Mouse (Mus musculus) spleen, adult 12 weeks (tissue): Measurements from ENCODE around the gene Agpat4.
"Not testable (repeated sequence)": the region's sequence is repeated elsewhere in the genome, so short reads cannot be mapped to it uniquely, and the experiment has no call there.

Source experiments
- DNase-seq: peaks from one replicate; pipeline ENCODE4 v3.0.0; 2022; ENCODE audit warnings: low spot score

The Agpat4 gene

GRCm38 (mm10) chr17:12122262-12122661 is 3.8 kb downstream of the Agpat4 start:
- DNase-seq = not testable (repeated sequence)

- no peak for DNase-seq
Measured at GRCm38 (mm10) chr17:12123168-12123567, 4.7 kb downstream of the Agpat4 start.

GRCm38 (mm10) chr17:12127056-12127455 is 8.6 kb downstream of the Agpat4 start:
- no peak for DNase-seq

- no peak for DNase-seq
Measured at GRCm38 (mm10) chr17:12128976-12129375, 10.5 kb downstream of the Agpat4 start.

GRCm38 (mm10) chr17:12131171-12131570 is 12.7 kb downstream of the Agpat4 start:
- no peak for DNase-seq

- DNase-seq = no peak
Measured at GRCm38 (mm10) chr17:12131581-12131980, 13.1 kb downstream of the Agpat4 start.

- no peak for DNase-seq
Measured at GRCm38 (mm10) chr17:12132904-12133303, 14.4 kb downstream of the Agpat4 start.

GRCm38 (mm10) chr17:12133985-12134384 is 15.5 kb downstream of the Agpat4 start:
- DNase-seq = no peak

GRCm38 (mm10) chr17:12134975-12135633 is 16.6 kb downstream of the Agpat4 start:
- DNase-seq = no peak

- DNase-seq = no peak
Measured at GRCm38 (mm10) chr17:12138355-12138754, 19.9 kb downstream of the Agpat4 start.

- DNase-seq = no peak
Measured at GRCm38 (mm10) chr17:12143948-12144364, 25.5 kb downstream of the Agpat4 start.

GRCm38 (mm10) chr17:12146132-12146681 is 27.7 kb downstream of the Agpat4 start:
- DNase-seq = no peak

GRCm38 (mm10) chr17:12147830-12148229 is 29.3 kb downstream of the Agpat4 start:
- DNase-seq = no peak

GRCm38 (mm10) chr17:12149232-12149861 is 30.8 kb downstream of the Agpat4 start:
- DNase-seq = no peak

GRCm38 (mm10) chr17:12150970-12151369 is 32.5 kb downstream of the Agpat4 start:
- DNase-seq = no peak

- no peak for DNase-seq
Measured at GRCm38 (mm10) chr17:12154260-12154659, 35.8 kb downstream of the Agpat4 start.

GRCm38 (mm10) chr17:12155236-12155635 is 36.7 kb downstream of the Agpat4 start:
- no peak for DNase-seq

- DNase-seq = no peak
Measured at GRCm38 (mm10) chr17:12155872-12156271, 37.4 kb downstream of the Agpat4 start.

GRCm38 (mm10) chr17:12156661-12157060 is 38.2 kb downstream of the Agpat4 start:
- no peak for DNase-seq

- no peak for DNase-seq
Measured at GRCm38 (mm10) chr17:12157203-12157602, 38.7 kb downstream of the Agpat4 start.

- no peak for DNase-seq
Measured at GRCm38 (mm10) chr17:12159187-12160060, 40.9 kb downstream of the Agpat4 start.

GRCm38 (mm10) chr17:12160061-12160421 is 41.5 kb downstream of the Agpat4 start:
- DNase-seq = no peak

GRCm38 (mm10) chr17:12160540-12160939 is 42.0 kb downstream of the Agpat4 start:
- DNase-seq = no peak
